Mouse (Mus musculus): ENCODE data around the gene Mapkap1. TPM values are rescaled to one million over a fixed set of nuclear protein-coding genes. Genes with fewer than 3 reads are reported as not detected.
A peak's percentile ranks its signal among the peaks of the same experiment; 100 is the strongest.

Gene Mapkap1
- polyA plus RNA-seq, 1 experiment from 2014 or later = 54.5 TPM

GRCm38 (mm10) chr2:34668440-34669191, 262.0 kb downstream of the Mapkap1 start:
- 40% methylated on average over 17 of the region's 17 CpGs for WGBS
- peak overlapping the region; percentile 61 for H3K9ac ChIP-seq
- peaks cover 34% of the 10 kb centered on the region for H3K4me1 ChIP-seq
- peak overlapping the region; percentile 25; the same call in 1 of the 2 replicates for H3K4me3 ChIP-seq
- no peaks in the 10 kb centered on the region for H3K9me3 ChIP-seq
- 0 out of 2 replicates have a peak, but pooled peaks cover 2% of the 10 kb centered on the region for H3K27me3 ChIP-seq (replicated peaks)
- no peak for ATAC-seq (ENCODE audit: extremely low read depth, insufficient number of reproducible peaks, low FRiP score, low TSS enrichment)
- H3K36me3 ChIP-seq = no peaks in the 10 kb centered on the region
- peak overlapping the region; percentile 89 for H3K27ac ChIP-seq (replicated peaks)
- H3K4me2 ChIP-seq = peak overlapping the region; percentile 57

- WGBS = 25% methylated on average over 8 of the region's 8 CpGs
- Histone ChIP-seq H3K36me3 (peaks cover 6% of the 10 kb centered on the region; the same call in 1 of the 2 replicates), H3K9me3 (no peaks in the 10 kb centered on the region), H3K27me3 (replicated peaks) (0 out of 2 replicates have a peak, but pooled peaks cover 2% of the 10 kb centered on the region), H3K4me2 (peak overlapping the region; percentile 57), H3K4me1 (peaks cover 34% of the 10 kb centered on the region), H3K4me3 (peak overlapping the region; percentile 25; the same call in 1 of the 2 replicates), H3K9ac (peak overlapping the region; percentile 61), H3K27ac (replicated peaks) (peak overlapping the region; percentile 89)
- ATAC-seq (ENCODE audit: extremely low read depth, insufficient number of reproducible peaks, low FRiP score, low TSS enrichment) = no peak
Observed at GRCm38 (mm10) chr2:34669203-34669746, 262.7 kb downstream of the Mapkap1 start.

GRCm38 (mm10) chr2:34670470-34670869, 263.9 kb downstream of the Mapkap1 start:
- no peak overlapping the region for H3K4me2 ChIP-seq
- peaks cover 16% of the 10 kb centered on the region for H3K36me3 ChIP-seq
- H3K27ac ChIP-seq (replicated peaks) = no peak overlapping the region
- H3K4me1 ChIP-seq = peaks cover 34% of the 10 kb centered on the region
- no peak overlapping the region for H3K9ac ChIP-seq
- no peak for ATAC-seq (ENCODE audit: extremely low read depth, insufficient number of reproducible peaks, low FRiP score, low TSS enrichment)
- 0 out of 2 replicates have a peak, but pooled peaks cover 2% of the 10 kb centered on the region for H3K27me3 ChIP-seq (replicated peaks)
- H3K4me3 ChIP-seq = no peak overlapping the region
- no peaks in the 10 kb centered on the region for H3K9me3 ChIP-seq
- WGBS = 69% methylated on average over 6 of the region's 6 CpGs

GRCm38 (mm10) chr2:34671385-34672026, 264.9 kb downstream of the Mapkap1 start:
- 0 out of 2 replicates have a peak, but pooled peaks cover 2% of the 10 kb centered on the region for H3K27me3 ChIP-seq (replicated peaks)
- 0 out of 2 replicates have a peak, but pooled peaks have one; percentile 33 for ATAC-seq (ENCODE audit: extremely low read depth, insufficient number of reproducible peaks, low FRiP score, low TSS enrichment)
- H3K4me1 ChIP-seq = peaks cover 34% of the 10 kb centered on the region
- WGBS = 25% methylated on average over 31 of the region's 31 CpGs
- peak overlapping the region; percentile 85 for H3K9ac ChIP-seq
- H3K9me3 ChIP-seq = no peaks in the 10 kb centered on the region
- H3K4me2 ChIP-seq = peak overlapping the region; percentile 87
- peak overlapping the region; percentile 62 for H3K4me3 ChIP-seq
- peak overlapping the region; percentile 74 for H3K27ac ChIP-seq (replicated peaks)
- H3K36me3 ChIP-seq = peaks cover 26% of the 10 kb centered on the region

DNA sequence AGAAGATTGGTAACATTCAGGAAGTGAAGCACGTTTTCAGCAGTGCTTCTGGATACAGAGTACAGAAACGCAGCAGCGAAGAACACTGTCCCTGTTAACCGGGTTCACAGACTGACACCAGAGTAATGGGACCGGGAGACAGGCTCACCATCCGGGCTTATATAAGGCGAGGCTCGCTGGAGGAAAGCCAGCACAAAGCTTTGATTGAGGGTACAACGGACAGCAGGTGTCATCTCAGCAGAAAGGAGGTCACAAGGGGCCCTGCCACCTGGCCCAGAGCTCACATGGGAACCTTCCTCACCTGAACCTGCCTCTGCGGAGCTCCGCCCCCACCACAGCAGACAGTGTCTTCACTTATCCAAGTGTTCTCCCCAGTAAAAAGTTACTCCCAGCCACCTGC, 267.3 kb downstream of the Mapkap1 start:
- Histone ChIP-seq H3K9ac (no peak overlapping the region), H3K36me3 (peaks cover 50% of the 10 kb centered on the region), H3K4me2 (no peak overlapping the region), H3K4me3 (no peak overlapping the region), H3K27ac (replicated peaks) (no peak overlapping the region), H3K4me1 (peaks cover 28% of the 10 kb centered on the region), H3K9me3 (no peaks in the 10 kb centered on the region), H3K27me3 (replicated peaks) (no peaks in the 10 kb centered on the region)
- 84% methylated on average over 11 of the region's 11 CpGs for WGBS
- no peak for ATAC-seq (ENCODE audit: extremely low read depth, insufficient number of reproducible peaks, low FRiP score, low TSS enrichment)

Other genes with a start within 250 kb of the Mapkap1 start
- 19.1 and 20.4 TPM in 2 replicates for gene Pbx3, start 33.6 kb upstream of the Mapkap1 start, polyA plus RNA-seq (2015; fragmentation: Nextera tagmentation; extraction: Ambion mirVana)

Measured in heart, embryonic 13.5 days (tissue).